Mouse (Mus musculus) bone marrow, adult 2 months (tissue): ENCODE measurements around the gene H2-T23. TPM values are rescaled to one million over a fixed set of nuclear protein-coding genes. Genes with fewer than 3 reads are reported as not detected.
"Not testable (repeated sequence)": the region's sequence is repeated elsewhere in the genome, so short reads cannot be mapped to it uniquely, and the experiment has no call there.

Source experiments
- H3K27ac ChIP-seq: fragments of 200-500 bp; 2 replicates; pipeline ENCODE4 v1.5.1; 2012; ENCODE audit warnings: low read depth, mild to moderate bottlenecking, control low read depth, inconsistent platforms, low read length; ENCODE audit not compliant: control insufficient read depth, poor library complexity, insufficient read depth
- H3K4me1 ChIP-seq: fragments of 200-500 bp; 2 replicates; pipeline ENCODE4 v1.6.1; 2011; ENCODE audit warnings: low read length; ENCODE audit not compliant: control insufficient read depth, insufficient read depth
- H3K4me3 ChIP-seq: fragments of 200-500 bp; replicated peaks from 2 replicates; pipeline ENCODE3; 2011; ENCODE audit warnings: mild to moderate bottlenecking, low read depth, low read length, control low read depth; ENCODE audit not compliant: control insufficient read depth
- CTCF ChIP-seq: fragments of 200-500 bp; IDR thresholded peaks from 2 replicates; pipeline ENCODE4 v1.5.1; 2011; ENCODE audit warnings: low read length, control low read depth; ENCODE audit not compliant: control insufficient read depth, insufficient read depth
- POLR2A ChIP-seq: fragments of 200-500 bp; IDR thresholded peaks from 2 replicates; pipeline ENCODE4 v1.6.1; 2011; ENCODE audit warnings: low read depth, mild to moderate bottlenecking, control low read depth, low read length, borderline replicate concordance; ENCODE audit not compliant: control insufficient read depth
- WGBS: fragments of 180-500 bp; shearing (Covaris S2); methylation state at CpG from one replicate; pipeline ENCODE4 v1.1.7; 2018; 5-methylcytosine and 5-hydroxymethylcytosine counted together
- polyA plus RNA-seq: library from polyadenylated mRNA; stranded (reverse); fragments of >200 nt; gene quantifications from 2 replicates; pipeline ENCODE4 v1.2.4, GENCODE M21; 2011; ENCODE audit warnings: low replicate concordance; ENCODE audit not compliant: missing spikeins, insufficient read depth, insufficient read length

Gene H2-T23
- polyA plus RNA-seq, 1 experiment: 94.6 TPM

DNA sequence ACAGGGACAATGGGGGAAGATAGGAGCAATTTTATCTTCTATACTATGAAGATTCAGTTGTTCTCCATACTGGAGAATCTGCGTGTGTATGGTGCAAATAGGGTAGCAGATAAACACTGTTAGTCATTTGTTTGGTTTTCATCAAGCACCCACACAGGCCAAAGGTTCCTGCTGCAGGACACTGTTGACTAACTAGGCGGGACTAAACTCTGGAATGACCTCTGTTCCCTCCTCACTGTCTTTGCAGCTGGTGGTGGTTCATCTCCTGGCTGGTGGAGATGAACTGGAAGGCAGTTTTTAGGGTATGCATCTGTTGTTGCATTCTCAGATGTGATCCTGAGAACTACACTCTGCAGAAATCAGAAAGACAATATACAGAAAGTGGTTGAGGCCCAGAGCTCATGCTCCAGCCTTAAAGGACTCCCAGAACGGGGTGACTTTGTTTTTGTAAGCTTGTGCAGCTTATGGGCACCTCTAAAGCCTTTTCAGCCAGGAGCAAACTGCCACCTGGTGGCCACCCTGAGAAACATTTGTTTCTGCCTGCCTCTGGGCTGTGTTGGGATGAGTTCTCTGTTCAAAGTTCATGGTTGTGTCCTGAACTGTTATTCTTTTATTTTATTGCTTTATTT lies 2.5 kb upstream of the H2-T23 start:
- H3K4me3 ChIP-seq, H3K27ac ChIP-seq, H3K4me1 ChIP-seq: not testable (repeated sequence)
- TF ChIP-seq CTCF: peak; percentile 42; the same call in 1 of the 2 replicates
- WGBS: 36% methylated on average over 3 of the region's 3 CpGs

GRCm38 (mm10) chr17:36034524-36034923 lies 1.9 kb upstream of the H2-T23 start:
- 73% methylated on average over 3 of the region's 3 CpGs for WGBS
- H3K4me3 ChIP-seq, H3K27ac ChIP-seq, H3K4me1 ChIP-seq: not testable (repeated sequence)

DNA sequence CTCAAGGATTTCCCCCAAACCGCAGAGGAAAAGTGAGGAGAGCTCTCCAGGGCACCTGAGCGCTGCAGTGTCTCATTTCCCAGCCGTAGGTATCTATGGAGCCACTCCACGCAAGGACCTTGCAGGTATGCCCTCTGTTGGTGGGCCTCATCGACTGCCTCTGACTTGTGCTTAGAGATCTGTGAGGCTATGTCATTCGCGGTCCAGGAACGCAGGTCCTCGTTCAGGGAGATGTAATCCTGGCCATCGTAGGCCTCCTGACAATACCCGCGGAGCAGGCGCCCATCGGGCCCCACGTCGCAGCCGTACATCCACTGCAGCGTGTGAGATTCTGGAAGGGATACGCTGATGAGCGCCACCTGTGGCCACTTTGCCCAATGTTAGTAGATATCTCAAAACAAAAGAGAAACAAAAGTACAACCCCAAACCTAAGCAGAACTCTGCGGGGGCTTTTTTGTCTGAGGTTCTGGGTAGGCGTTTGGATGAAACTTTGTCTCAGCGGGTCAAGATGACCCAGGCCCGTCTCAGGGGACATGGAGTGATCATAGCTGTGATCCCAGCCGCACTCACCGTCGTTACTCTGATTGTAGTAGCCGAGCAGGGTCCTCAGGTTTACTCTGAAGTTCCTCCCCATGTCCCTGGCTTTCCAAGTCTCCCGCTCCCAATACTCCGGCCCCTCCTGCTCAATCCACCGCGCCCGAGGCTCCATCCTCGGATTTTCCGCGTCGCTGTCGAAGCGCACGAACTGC lies 898 bp downstream of the H2-T23 start:
- Histone ChIP-seq H3K4me3 (peak overlapping the region; percentile 88), H3K27ac (peak overlapping the region; percentile 91)
- TF ChIP-seq CTCF: peak; percentile 41; the same call in 1 of the 2 replicates
- 1% methylated on average over 40 of the region's 40 CpGs for WGBS
- not testable (repeated sequence) for H3K4me1 ChIP-seq

DNA sequence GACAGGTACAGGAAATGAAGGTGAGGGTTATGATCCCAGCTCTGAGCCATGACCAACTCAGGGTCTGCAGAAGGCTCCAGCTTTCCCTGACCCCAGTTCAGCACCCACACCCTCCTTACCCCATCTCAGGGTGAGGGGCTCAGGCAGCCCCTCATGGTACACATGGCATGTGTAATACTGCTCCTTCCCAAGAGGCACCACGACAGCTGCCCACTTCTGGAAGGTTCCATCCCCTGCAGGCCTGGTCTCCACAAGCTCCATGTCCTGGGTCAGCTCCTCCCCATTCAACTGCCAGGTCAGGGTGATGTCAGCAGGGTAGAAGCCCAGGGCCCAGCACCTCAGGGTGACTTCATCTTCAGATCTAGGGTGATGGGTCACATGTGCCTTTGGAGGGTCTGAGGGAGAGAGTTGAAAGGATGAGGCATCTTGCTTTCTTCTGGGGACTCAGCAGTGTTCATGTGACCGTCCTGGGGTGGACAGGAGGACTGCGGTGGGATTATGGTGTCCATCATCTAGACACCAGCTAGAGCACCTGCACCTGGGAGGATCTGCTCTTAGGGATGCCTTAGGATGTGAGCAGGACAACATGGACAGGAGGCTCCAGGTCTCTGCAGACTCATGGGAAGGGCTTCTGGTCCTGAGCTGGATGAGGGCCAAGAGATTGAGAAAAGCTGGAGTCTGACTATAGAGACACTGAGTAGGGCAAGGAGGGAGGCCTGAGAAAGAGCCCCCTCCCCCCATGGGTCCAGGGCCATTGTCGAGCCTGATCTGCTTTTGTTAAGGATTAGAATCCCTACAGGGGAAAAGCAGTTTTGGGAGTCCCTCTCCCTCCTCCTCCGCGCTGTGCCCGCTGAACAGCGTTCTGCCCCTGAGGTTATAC lies 1.7 kb downstream of the H2-T23 start:
- 66% methylated on average over 8 of the region's 8 CpGs for WGBS
- Histone ChIP-seq H3K27ac (peak overlapping the region; percentile 91), H3K4me3 (peak overlapping the region; percentile 88)
- H3K4me1 ChIP-seq: not testable (repeated sequence)

DNA sequence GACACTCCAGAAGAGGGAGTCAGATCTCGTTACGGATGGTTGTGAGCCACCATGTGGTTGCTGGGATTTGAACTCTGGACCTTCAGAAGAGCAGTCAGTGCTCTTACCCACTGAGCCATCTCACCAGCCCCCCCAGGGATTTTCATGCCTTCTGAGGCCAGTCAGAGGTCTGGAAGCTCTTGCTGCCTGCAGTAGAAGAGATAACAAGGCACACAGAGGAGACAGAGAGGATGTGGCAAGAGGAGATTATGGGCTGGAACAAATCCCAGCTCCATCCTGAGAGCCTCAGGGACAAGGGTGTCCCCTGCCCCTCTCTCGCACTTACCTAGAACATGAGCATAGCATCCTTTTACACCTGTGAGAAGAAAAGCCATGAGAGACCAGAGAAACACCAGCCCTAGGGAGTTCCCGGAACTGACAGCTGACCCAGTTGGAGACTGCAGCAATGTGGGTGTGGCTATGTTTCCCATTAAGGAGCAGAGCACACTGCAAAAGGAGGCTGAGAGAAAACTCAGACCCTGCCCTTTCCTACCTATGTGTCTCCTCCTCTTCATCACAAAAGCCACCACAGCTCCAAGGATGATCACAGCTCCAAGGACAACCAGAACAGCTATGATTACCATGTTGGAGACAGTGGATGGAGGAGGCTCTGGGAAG lies 2.5 kb downstream of the H2-T23 start:
- not testable (repeated sequence) for H3K27ac ChIP-seq

DNA sequence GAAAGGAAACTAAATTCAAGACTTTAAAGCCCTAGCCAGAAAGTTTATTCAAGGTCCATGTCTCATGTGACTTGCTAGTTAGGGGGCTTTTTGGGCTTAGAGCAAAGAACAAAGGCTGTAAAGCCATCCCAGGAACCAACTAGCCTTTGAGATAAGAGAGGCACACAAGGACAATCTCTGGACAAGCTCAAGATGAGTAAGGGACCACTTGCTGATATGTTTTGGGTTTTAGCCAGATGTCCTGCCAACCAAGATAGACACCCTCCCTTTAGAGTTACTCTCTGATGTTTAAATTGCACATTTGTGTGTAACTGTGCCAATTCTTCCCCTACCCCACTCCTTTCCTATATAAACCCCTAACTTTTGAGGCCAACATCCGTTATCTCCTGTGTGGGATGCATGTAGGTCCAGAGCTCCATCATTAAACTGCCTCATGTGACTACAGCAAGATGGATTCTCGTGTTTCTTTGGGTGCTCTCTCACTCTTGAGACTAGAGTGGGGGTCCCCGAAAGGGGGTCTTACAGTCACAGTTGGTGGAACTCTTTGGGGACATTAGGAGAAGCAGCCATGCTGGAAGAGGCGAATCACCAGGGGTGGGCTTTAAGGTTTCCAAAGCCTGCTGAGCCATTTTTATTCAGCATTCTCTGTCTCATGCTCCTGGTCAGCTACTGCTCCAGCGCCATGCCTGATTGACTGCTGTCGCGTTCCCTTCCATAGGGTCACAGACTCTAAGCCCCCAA lies 3.6 kb downstream of the H2-T23 start:
- H3K4me3 ChIP-seq: no peak overlapping the region
- WGBS: 85% methylated on average over 7 of the region's 7 CpGs
- H3K4me1 ChIP-seq: peaks cover 4% of the 10 kb centered on the region
- no peak for TF ChIP-seq POLR2A
- TF ChIP-seq CTCF: no peak
- no peak overlapping the region for H3K27ac ChIP-seq

More for the DNA sequence above, 2.5 kb downstream of the H2-T23 start:
- not testable (repeated sequence) for H3K4me1 ChIP-seq, H3K4me3 ChIP-seq
- WGBS: 67% methylated on average over 4 of the region's 4 CpGs

- 93% methylated on average over 4 of the region's 4 CpGs for whole genome bisulfite sequencing
- TF ChIP-seq CTCF: no peak
- TF ChIP-seq POLR2A: no peak
- Histone ChIP-seq H3K27ac (no peak overlapping the region), H3K4me3 (no peak overlapping the region), H3K4me1 (peaks cover 9% of the 10 kb centered on the region)
Observed at GRCm38 (mm10) chr17:36027663-36028062, 5.0 kb downstream of the H2-T23 start.

DNA sequence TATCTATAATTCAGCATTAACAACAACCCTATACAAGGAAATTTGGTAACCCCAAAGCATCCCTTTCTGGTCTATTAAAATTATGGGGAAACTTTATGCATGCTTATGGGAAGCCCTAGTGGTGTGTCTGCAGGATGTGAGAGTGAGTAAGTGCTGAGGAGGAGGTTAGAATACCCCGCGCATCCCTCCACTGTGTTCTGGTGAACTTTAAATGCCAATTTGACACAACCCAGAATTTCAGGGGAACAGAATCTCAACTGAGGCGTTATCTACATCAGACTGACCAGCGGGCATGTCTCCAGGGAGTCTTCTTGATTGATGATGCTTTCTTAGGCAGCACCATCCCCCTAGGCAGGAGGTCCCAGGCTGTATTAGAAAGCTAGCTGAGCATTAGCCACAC lies 6.8 kb downstream of the H2-T23 start:
- Histone ChIP-seq H3K27ac (no peak overlapping the region), H3K4me1 (peaks cover 15% of the 10 kb centered on the region), H3K4me3 (no peak overlapping the region)
- WGBS: 78% methylated on average over 4 of the region's 4 CpGs
- TF ChIP-seq CTCF: no peak
- no peak for TF ChIP-seq POLR2A
